Mouse (Mus musculus): Measurements from ENCODE around the gene Tesc.

Gene Tesc

DNA sequence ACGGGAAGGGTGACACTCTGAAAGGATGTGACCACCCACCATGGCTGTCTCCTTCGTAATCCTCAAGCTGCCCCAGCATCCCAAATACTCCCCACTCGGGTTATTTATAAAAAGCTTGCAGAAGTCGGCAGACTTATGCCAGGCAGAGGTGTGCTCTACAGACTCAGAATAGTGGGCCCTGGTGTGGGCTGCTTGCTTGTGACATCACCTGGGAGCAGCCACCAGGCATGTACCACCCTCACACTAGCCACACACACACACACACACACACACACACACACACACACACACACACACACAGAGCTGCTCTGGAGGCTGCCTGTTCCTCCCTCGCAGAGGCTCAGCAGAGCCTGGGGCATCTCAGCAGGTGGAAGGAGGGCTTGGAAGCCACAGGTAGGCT is 10.0 kb upstream of the Tesc start:
- DNase-seq = peak; percentile 52

DNA sequence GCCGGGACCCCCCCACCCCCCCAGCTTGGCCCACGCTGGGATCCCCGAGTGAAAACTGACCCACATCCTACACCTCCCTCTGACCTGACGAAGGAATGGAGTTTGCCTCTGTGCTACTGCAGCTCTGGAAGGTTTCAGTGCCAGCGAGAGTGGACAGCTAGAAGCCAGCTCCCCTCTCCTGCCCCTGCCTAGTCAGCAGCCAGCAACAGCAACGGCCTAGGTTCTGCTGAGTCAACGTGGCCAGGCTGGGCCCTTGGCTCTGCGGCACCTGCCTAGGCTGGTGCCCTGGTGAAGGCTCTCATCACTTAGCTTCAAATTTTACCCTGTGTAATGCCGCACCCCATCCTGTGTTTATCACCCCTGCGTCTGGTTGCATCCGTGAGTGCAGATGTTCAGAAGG is 7.6 kb upstream of the Tesc start:
- DNase-seq = no peak

GRCm38 (mm10) chr5:118023053-118023452 is 4.5 kb upstream of the Tesc start:
- no peak for DNase-seq

DNA sequence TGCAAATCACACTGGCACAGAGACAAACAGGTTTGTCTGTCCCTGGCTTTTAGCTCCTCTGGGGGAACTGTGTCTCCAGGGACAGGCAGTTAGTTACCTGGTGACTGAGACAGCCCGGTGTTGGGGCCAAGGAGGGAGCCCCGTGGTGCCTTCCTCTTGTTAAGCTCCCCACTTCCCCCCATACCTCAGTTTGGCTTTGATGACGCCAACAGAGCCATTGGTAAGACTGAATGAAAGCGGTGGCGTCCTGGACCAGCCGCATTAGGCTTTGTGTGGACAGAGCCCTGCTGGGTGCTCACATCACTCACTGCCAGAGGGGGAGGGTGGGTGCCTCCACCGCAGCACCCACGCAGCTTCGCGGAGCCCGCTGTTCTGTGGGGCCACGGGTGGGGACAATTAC is 1.7 kb upstream of the Tesc start:
- DNase-seq = no peak

DNA sequence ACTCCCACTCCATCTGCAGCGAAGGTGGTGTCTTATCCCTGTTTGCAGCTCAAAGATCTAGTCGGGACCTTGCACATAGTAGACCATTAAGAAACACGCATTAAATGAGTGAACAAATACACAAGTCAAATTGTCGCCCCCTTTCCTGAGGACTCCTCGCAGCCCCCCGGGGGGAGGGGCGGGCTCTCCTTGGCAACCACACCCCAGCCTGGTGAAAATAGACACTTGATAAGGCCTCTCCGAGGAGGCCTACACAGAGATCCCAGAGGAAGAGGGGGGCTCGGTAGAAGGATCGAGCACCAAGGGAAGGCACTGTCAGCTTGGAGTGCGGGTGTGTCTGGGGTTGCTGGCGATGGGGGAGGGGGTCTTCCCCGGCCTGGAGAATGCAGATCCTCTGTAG is 1.2 kb upstream of the Tesc start:
- DNase-seq = no peak

- no peak for DNase-seq
Observed at GRCm38 (mm10) chr5:118027101-118027697, 344 bp upstream of the Tesc start.

GRCm38 (mm10) chr5:118028191-118029034 is 870 bp downstream of the Tesc start:
- no peak for DNase-seq

DNA sequence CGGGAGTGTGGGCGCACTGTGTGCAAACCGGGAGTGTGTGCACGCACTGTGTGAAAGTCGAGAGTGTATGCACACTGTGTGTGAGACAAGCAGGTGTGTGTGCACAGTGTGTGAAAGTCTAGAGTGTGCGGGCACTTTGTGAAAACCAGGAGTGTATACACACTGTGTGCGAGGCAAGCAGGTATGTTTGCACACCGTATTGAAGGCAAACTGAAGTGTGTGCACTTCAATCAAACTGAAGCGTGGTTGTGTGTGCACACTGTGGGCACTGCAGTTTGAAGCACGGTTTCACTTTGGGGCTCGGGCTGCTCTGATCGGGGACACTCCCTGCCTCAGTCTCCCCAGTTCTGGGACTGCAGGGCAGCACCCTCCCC is 1.5 kb downstream of the Tesc start:
- DNase-seq = no peak

DNA sequence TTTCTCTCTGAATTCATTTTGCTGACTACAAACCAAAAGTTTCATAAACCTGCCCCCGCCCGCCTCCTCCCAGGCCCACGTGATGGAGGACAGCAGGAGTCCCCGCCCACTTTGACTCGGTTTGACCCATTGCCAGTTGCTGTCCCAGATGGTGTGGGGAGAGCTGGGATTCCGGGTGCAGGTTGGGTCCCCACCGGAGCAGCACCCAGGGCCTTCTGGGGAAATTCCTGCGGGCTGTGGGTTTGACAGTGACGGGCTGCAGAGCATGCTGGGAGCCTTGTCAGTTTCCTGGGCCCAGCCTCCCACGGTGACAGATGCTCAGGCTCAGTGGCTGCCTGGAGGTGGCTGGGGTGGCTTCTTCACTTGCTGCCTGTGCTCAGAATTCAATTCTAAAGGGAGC is 1.9 kb downstream of the Tesc start:
- DNase-seq = peak; percentile 93

- DNase-seq = no peak
Observed at GRCm38 (mm10) chr5:118030022-118030675, 2.6 kb downstream of the Tesc start.

GRCm38 (mm10) chr5:118031059-118031458 is 3.5 kb downstream of the Tesc start:
- DNase-seq = no peak

DNA sequence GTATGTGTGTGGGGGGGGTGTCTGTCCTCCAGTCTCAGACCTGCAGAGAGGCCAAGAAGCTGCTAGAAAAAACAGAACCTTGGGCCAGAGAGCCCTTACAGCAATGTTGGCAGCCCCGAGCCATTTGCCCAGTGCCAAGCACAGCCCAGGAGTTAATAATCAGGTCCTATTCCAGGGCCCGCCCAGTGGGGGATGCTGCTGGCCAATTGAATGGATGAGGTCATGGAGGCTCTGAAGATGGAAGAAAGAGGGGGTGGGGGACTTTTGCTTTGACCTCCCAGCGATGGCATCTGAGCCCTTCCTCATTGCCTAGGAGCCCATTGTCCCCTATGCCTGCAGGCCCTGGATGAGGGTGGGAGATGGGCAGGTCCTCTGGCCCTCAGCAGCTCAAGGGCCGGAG is 4.0 kb downstream of the Tesc start:
- no peak for DNase-seq

GRCm38 (mm10) chr5:118033328-118033727 is 5.8 kb downstream of the Tesc start:
- DNase-seq = no peak

DNA sequence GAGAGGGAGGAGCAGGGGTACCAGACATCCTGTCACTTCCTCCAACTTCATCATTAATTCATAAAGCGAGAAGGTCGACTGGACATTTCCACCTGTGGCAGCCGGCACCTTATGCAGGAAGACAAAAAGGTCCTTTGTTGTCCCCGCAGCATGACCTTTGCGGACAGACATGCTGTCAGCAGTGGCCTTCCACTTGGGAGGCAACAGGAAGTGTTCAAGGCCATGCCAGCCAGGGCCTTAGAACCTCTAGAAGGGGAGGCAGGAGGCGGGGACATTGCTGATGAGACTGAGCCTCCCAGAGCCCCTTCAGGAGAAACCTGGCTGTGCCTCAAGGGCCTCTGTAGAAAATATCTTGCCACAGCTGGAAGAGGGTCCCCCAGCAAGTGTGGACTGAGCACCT is 6.2 kb downstream of the Tesc start:
- DNase-seq = no peak

- no peak for DNase-seq
Observed at GRCm38 (mm10) chr5:118034632-118035031, 7.1 kb downstream of the Tesc start.

GRCm38 (mm10) chr5:118035786-118036185 is 8.2 kb downstream of the Tesc start:
- no peak for DNase-seq

- peak; percentile 77 for DNase-seq
Observed at GRCm38 (mm10) chr5:118036888-118037797, 9.6 kb downstream of the Tesc start.

DNA sequence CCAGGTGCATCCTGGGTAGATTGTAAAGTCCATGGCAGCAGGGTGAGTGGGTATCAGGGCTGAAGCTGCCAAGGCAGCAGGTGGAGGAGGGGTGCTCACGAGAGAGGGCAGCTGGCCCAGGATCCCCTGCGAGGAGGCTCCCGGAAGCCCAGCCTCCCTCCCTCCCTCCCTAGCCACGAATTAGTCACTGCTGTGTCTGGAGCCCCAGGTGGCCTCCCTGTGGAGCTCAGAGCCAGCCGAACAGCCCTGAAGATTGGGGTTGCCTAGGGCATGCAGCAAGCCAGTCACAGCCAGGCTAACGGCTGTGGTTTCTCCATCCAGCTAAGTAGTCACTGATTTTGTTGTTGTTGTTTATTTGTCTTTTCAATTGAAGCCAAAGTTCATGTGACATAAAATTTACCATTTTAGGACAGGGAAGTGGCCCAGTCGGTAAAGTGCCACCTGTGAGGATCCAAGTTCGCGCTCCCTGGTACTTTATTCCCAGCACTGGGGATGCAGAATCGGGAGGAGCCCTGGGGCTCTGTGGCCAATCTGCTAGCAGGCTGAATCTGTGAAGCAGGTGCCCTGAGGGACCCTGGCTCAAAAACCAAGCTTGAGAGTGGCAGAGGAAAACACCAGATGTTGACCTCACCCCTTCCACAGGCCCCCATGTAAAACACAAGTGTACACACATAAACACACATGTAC is 10.4 kb downstream of the Tesc start:
- DNase-seq = peak; percentile 53

DNA sequence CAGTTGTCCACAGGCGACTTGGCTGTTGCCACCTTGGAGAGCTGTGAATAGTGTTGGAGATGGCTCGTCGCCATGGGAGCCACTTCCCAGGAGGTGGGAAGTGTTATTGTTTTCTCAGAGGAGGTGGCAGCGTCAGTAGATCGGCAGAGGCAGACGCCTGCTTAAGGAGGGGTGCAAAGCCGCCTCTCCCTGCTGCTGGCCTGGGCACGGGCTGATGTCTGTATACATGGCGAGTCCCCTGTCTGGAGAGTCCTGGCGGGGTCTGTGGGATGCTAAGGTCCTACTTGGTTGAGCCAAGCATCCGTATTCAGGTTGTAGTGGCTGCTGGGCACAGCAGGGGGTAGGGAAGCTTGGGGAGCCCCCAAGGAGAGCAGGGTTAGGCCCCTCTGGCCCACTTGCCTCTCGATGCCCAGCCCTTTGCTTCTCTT is 11.7 kb downstream of the Tesc start:
- DNase-seq = peak; percentile 45

- DNase-seq = no peak
Observed at GRCm38 (mm10) chr5:118042599-118042998, 15.1 kb downstream of the Tesc start.

DNA sequence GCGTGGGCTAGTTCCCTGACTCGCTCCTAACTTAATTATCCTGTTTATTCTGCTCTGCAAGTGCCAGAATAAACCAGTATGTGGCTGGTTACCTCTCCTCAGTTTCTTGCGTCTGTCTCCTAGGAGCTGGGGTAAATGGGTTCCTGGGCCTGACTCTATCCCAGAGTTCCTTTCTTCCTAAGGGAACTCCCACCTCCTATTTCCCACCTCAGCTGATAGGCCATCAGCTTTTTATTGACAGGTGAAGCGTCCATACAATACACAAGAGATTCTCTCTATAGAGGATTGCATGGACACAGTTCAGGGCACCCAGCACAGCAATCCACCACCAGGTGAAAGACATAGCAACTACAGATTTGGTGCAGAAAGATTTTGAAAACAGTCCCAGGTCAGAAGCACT is 16.2 kb downstream of the Tesc start:
- no peak for DNase-seq

DNA sequence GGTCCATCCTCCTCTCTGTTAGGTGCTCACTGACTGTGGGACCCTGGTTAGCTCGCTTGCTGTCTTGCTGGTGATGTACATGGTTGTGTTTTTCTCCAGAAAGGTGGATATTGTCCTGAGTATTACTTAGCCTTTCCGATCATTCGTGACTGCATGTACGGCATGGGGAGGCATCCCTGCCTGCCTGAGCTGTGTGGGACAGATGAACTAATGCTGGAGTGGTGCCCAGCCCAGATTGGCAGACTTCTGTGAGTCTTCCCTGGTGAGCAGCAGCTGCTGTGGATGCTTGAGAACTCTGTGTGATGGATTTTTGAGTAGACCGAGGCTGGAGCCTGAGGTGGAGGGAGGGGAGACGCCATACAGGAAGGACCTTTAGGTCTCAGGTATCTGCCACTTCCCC is 17.4 kb downstream of the Tesc start:
- DNase-seq = peak; percentile 70
